Mouse (Mus musculus): ENCODE data around the gene Rad51ap1. TPM values are rescaled to one million over a fixed set of nuclear protein-coding genes. Genes with fewer than 3 reads are reported as not detected.

Rad51ap1 gene
- total RNA-seq (2015) (37.9 and 44.3 TPM in 2 replicates), total RNA-seq (2017) (137 and 188 TPM in 2 replicates)

GRCm38 (mm10) chr6:126939487-126940171 is at the start of gene Rad51ap1, which contains the start of gene D6Wsu163e:
Gene Rad51ap1 (minus strand): TSS chr6:126939587.
Gene D6Wsu163e (plus strand): TSS chr6:126939962.
- peak; percentile 85 for ATAC-seq (replicated peaks; ENCODE audit: poor library complexity)

- ATAC-seq (replicated peaks; ENCODE audit: poor library complexity) = peak; percentile 64
Observed at GRCm38 (mm10) chr6:126981539-126982234, 42.3 kb upstream of the Rad51ap1 start.

- ATAC-seq (replicated peaks; ENCODE audit: poor library complexity) = no peak
Observed at GRCm38 (mm10) chr6:126966241-126967026, 27.0 kb upstream of the Rad51ap1 start.

GRCm38 (mm10) chr6:126963426-126963825 is 24.0 kb upstream of the Rad51ap1 start:
- ATAC-seq (replicated peaks; ENCODE audit: poor library complexity) = no peak

GRCm38 (mm10) chr6:126962709-126963108 is 23.3 kb upstream of the Rad51ap1 start:
- no peak for ATAC-seq (replicated peaks; ENCODE audit: poor library complexity)

GRCm38 (mm10) chr6:126961371-126962018 is 22.1 kb upstream of the Rad51ap1 start:
- ATAC-seq (replicated peaks; ENCODE audit: poor library complexity) = no peak

- ATAC-seq (replicated peaks; ENCODE audit: poor library complexity) = peak; percentile 96
Observed at GRCm38 (mm10) chr6:126955734-126956133, 16.3 kb upstream of the Rad51ap1 start.

GRCm38 (mm10) chr6:126948336-126948735 is 8.9 kb upstream of the Rad51ap1 start:
- 0 out of 2 replicates have a peak, but pooled peaks have one; percentile 44 for ATAC-seq (replicated peaks; ENCODE audit: poor library complexity)

GRCm38 (mm10) chr6:126940451-126940850 is 1.1 kb upstream of the Rad51ap1 start:
- ATAC-seq (replicated peaks; ENCODE audit: poor library complexity) = peak; percentile 73

GRCm38 (mm10) chr6:126938853-126939486 is 417 bp downstream of the Rad51ap1 start:
- no peak for ATAC-seq (replicated peaks; ENCODE audit: poor library complexity)

- ATAC-seq (replicated peaks; ENCODE audit: poor library complexity) = no peak
Observed at GRCm38 (mm10) chr6:126938047-126938446, 1.3 kb downstream of the Rad51ap1 start.

GRCm38 (mm10) chr6:126932896-126933295 is 6.5 kb downstream of the Rad51ap1 start:
- no peak for ATAC-seq (replicated peaks; ENCODE audit: poor library complexity)

- peak; percentile 57 for ATAC-seq (replicated peaks; ENCODE audit: poor library complexity)
Observed at GRCm38 (mm10) chr6:126921111-126921881, 18.1 kb downstream of the Rad51ap1 start, which contains the start of gene Dyrk4. Gene Dyrk4 (minus strand): TSS chr6:126921839.

- ATAC-seq (replicated peaks; ENCODE audit: poor library complexity) = no peak
Observed at GRCm38 (mm10) chr6:126914928-126915327, 24.5 kb downstream of the Rad51ap1 start.

GRCm38 (mm10) chr6:126910727-126911126 is 28.7 kb downstream of the Rad51ap1 start:
- peak; percentile 46 for ATAC-seq (replicated peaks; ENCODE audit: poor library complexity)

- no peak for ATAC-seq (replicated peaks; ENCODE audit: poor library complexity)
Observed at GRCm38 (mm10) chr6:126907876-126908275, 31.5 kb downstream of the Rad51ap1 start.

GRCm38 (mm10) chr6:126907378-126907777 is 32.0 kb downstream of the Rad51ap1 start:
- no peak for ATAC-seq (replicated peaks; ENCODE audit: poor library complexity)

GRCm38 (mm10) chr6:126877118-126877517 is 62.3 kb downstream of the Rad51ap1 start:
- peak; percentile 44 for ATAC-seq (replicated peaks; ENCODE audit: poor library complexity)
